Mouse (Mus musculus): Measurements from ENCODE around the gene Rpap2. TPM values are rescaled to one million over a fixed set of nuclear protein-coding genes. Genes with fewer than 3 reads are reported as not detected.

Gene Rpap2
- 11.2 and 11.7 TPM in 2 replicates for polyA plus RNA-seq (2012; ENCODE audit: insufficient read depth, insufficient read length, missing spikeins)

- TF ChIP-seq POLR2A (IDR thresholded peaks at IDR 0.05; ENCODE audit: borderline replicate concordance, low read depth, low read length) (no peak), CTCF (IDR thresholded peaks at IDR 0.05; ENCODE audit: low read depth, low read length) (no peak; the same call in 1 of the 2 replicates)
- peak within 1 kb of the TSS; percentile 100 for H3K4me3 ChIP-seq (ENCODE audit: insufficient read depth, low read length)
- peak within 1 kb of the TSS; percentile 84 for H3K27ac ChIP-seq (ENCODE audit: insufficient read depth, low read depth, low read length)
- H3K4me1 ChIP-seq (ENCODE audit: control insufficient read depth, insufficient read depth, low read length) = peaks cover 12% of the 10 kb centered on the region
Measured at GRCm38 (mm10) chr5:107597301-107598077, at the start of gene Rpap2, which contains the start of gene Glmn. TSS of gene Rpap2 (plus strand) at chr5:107597373. TSS of gene Glmn (minus strand) at chr5:107597888.

GRCm38 (mm10) chr5:107547955-107548354 is 49.2 kb upstream of the Rpap2 start:
- TF ChIP-seq POLR2A (IDR thresholded peaks at IDR 0.05; ENCODE audit: borderline replicate concordance, low read depth, low read length) = no peak
- TF ChIP-seq CTCF (IDR thresholded peaks at IDR 0.05; ENCODE audit: low read depth, low read length) = no peak
- Histone ChIP-seq H3K27ac (ENCODE audit: insufficient read depth, low read depth, low read length) (no peak overlapping the region), H3K4me3 (ENCODE audit: insufficient read depth, low read length) (no peak overlapping the region), H3K4me1 (ENCODE audit: control insufficient read depth, insufficient read depth, low read length) (no peaks in the 10 kb centered on the region)

GRCm38 (mm10) chr5:107548444-107548843 is 48.7 kb upstream of the Rpap2 start:
- TF ChIP-seq CTCF (IDR thresholded peaks at IDR 0.05; ENCODE audit: low read depth, low read length) = no peak
- TF ChIP-seq POLR2A (IDR thresholded peaks at IDR 0.05; ENCODE audit: borderline replicate concordance, low read depth, low read length) = no peak
- Histone ChIP-seq H3K4me1 (ENCODE audit: control insufficient read depth, insufficient read depth, low read length) (no peaks in the 10 kb centered on the region), H3K27ac (ENCODE audit: insufficient read depth, low read depth, low read length) (no peak overlapping the region), H3K4me3 (ENCODE audit: insufficient read depth, low read length) (no peak overlapping the region)

- Histone ChIP-seq H3K27ac (ENCODE audit: insufficient read depth, low read depth, low read length) (no peak overlapping the region), H3K4me3 (ENCODE audit: insufficient read depth, low read length) (no peak overlapping the region), H3K4me1 (ENCODE audit: control insufficient read depth, insufficient read depth, low read length) (no peaks in the 10 kb centered on the region)
- TF ChIP-seq POLR2A (IDR thresholded peaks at IDR 0.05; ENCODE audit: borderline replicate concordance, low read depth, low read length) (no peak), CTCF (IDR thresholded peaks at IDR 0.05; ENCODE audit: low read depth, low read length) (no peak)
Measured at GRCm38 (mm10) chr5:107554336-107554735, 42.8 kb upstream of the Rpap2 start.

- Histone ChIP-seq H3K4me3 (ENCODE audit: insufficient read depth, low read length) (no peak overlapping the region), H3K4me1 (ENCODE audit: control insufficient read depth, insufficient read depth, low read length) (no peaks in the 10 kb centered on the region), H3K27ac (ENCODE audit: insufficient read depth, low read depth, low read length) (no peak overlapping the region)
- TF ChIP-seq POLR2A (IDR thresholded peaks at IDR 0.05; ENCODE audit: borderline replicate concordance, low read depth, low read length) (no peak), CTCF (IDR thresholded peaks at IDR 0.05; ENCODE audit: low read depth, low read length) (no peak)
Measured at GRCm38 (mm10) chr5:107556969-107557368, 40.2 kb upstream of the Rpap2 start.

GRCm38 (mm10) chr5:107569148-107569547 is 28.0 kb upstream of the Rpap2 start:
- TF ChIP-seq POLR2A (IDR thresholded peaks at IDR 0.05; ENCODE audit: borderline replicate concordance, low read depth, low read length) (no peak), CTCF (IDR thresholded peaks at IDR 0.05; ENCODE audit: low read depth, low read length) (no peak)
- Histone ChIP-seq H3K4me3 (ENCODE audit: insufficient read depth, low read length) (no peak overlapping the region), H3K27ac (ENCODE audit: insufficient read depth, low read depth, low read length) (no peak overlapping the region), H3K4me1 (ENCODE audit: control insufficient read depth, insufficient read depth, low read length) (no peaks in the 10 kb centered on the region)

GRCm38 (mm10) chr5:107598380-107598779 is 1.2 kb downstream of the Rpap2 start:
- TF ChIP-seq CTCF (IDR thresholded peaks at IDR 0.05; ENCODE audit: low read depth, low read length) (no peak), POLR2A (IDR thresholded peaks at IDR 0.05; ENCODE audit: borderline replicate concordance, low read depth, low read length) (no peak)
- H3K27ac ChIP-seq (ENCODE audit: insufficient read depth, low read depth, low read length) = no peak overlapping the region
- H3K4me1 ChIP-seq (ENCODE audit: control insufficient read depth, insufficient read depth, low read length) = peaks cover 13% of the 10 kb centered on the region
- peak overlapping the region; percentile 100 for H3K4me3 ChIP-seq (ENCODE audit: insufficient read depth, low read length)

GRCm38 (mm10) chr5:107611224-107611623 is 14.1 kb downstream of the Rpap2 start:
- Histone ChIP-seq H3K4me3 (ENCODE audit: insufficient read depth, low read length) (no peak overlapping the region), H3K4me1 (ENCODE audit: control insufficient read depth, insufficient read depth, low read length) (peaks cover 6% of the 10 kb centered on the region), H3K27ac (ENCODE audit: insufficient read depth, low read depth, low read length) (no peak overlapping the region)
- TF ChIP-seq POLR2A (IDR thresholded peaks at IDR 0.05; ENCODE audit: borderline replicate concordance, low read depth, low read length) (no peak), CTCF (IDR thresholded peaks at IDR 0.05; ENCODE audit: low read depth, low read length) (no peak)

GRCm38 (mm10) chr5:107617986-107618385 is 20.8 kb downstream of the Rpap2 start:
- H3K4me1 ChIP-seq (ENCODE audit: control insufficient read depth, insufficient read depth, low read length) = no peaks in the 10 kb centered on the region
- TF ChIP-seq CTCF (IDR thresholded peaks at IDR 0.05; ENCODE audit: low read depth, low read length) (no peak), POLR2A (IDR thresholded peaks at IDR 0.05; ENCODE audit: borderline replicate concordance, low read depth, low read length) (no peak)

GRCm38 (mm10) chr5:107621327-107621726 is 24.2 kb downstream of the Rpap2 start:
- Histone ChIP-seq H3K4me3 (ENCODE audit: insufficient read depth, low read length) (no peak overlapping the region), H3K4me1 (ENCODE audit: control insufficient read depth, insufficient read depth, low read length) (no peaks in the 10 kb centered on the region), H3K27ac (ENCODE audit: insufficient read depth, low read depth, low read length) (no peak overlapping the region)
- TF ChIP-seq CTCF (IDR thresholded peaks at IDR 0.05; ENCODE audit: low read depth, low read length) (no peak), POLR2A (IDR thresholded peaks at IDR 0.05; ENCODE audit: borderline replicate concordance, low read depth, low read length) (no peak)

More at GRCm38 (mm10) chr5:107617986-107618385, 20.8 kb downstream of the Rpap2 start:
- Histone ChIP-seq H3K4me3 (ENCODE audit: insufficient read depth, low read length) (no peak overlapping the region), H3K27ac (ENCODE audit: insufficient read depth, low read depth, low read length) (no peak overlapping the region)
